Mouse (Mus musculus) thymus, adult 2 months (tissue): ENCODE results near the gene Ccng2. TPM values are rescaled to one million over a fixed set of nuclear protein-coding genes. Genes with fewer than 3 reads are reported as not detected.

Source experiments
- DNase-seq: peaks from one replicate; pipeline ENCODE4 v3.0.0; 2021
- H3K27ac ChIP-seq: fragments of 200-500 bp; 2 replicates; pipeline ENCODE4 v1.5.1; 2012; ENCODE audit warnings: low read length, control low read depth; ENCODE audit not compliant: control insufficient read depth, insufficient read depth
- H3K27me3 ChIP-seq: fragments of 200-500 bp; 2 replicates; pipeline ENCODE4 v1.6.1; 2012; ENCODE audit warnings: mild to moderate bottlenecking, low read length, moderate library complexity, mixed read lengths; ENCODE audit not compliant: control insufficient read depth, insufficient read depth
- H3K36me3 ChIP-seq: fragments of 200-500 bp; 2 replicates; pipeline ENCODE4 v1.6.1; 2012; ENCODE audit warnings: mild to moderate bottlenecking, low read length, moderate library complexity; ENCODE audit not compliant: control insufficient read depth, insufficient read depth
- H3K4me1 ChIP-seq: fragments of 200-500 bp; replicated peaks from 2 replicates; pipeline ENCODE4 v1.6.1; 2012; ENCODE audit warnings: low read length; ENCODE audit not compliant: control insufficient read depth, insufficient read depth
- H3K4me3 ChIP-seq: fragments of 200-500 bp; 2 replicates; pipeline ENCODE4 v1.5.1; 2012; ENCODE audit warnings: mild to moderate bottlenecking, low read length, control low read depth, moderate library complexity; ENCODE audit not compliant: control insufficient read depth, insufficient read depth
- CTCF ChIP-seq: fragments of 200-500 bp; IDR thresholded peaks from 2 replicates; pipeline ENCODE4 v1.5.1; 2012; ENCODE audit warnings: mild to moderate bottlenecking, control low read depth, low read length, moderate library complexity, borderline replicate concordance; ENCODE audit not compliant: control insufficient read depth, poor library complexity, insufficient read depth; ENCODE audit errors: extremely low read depth
- POLR2A ChIP-seq: fragments of 200-500 bp; IDR thresholded peaks from 2 replicates; pipeline ENCODE4 v1.6.1; 2012; ENCODE audit warnings: mild to moderate bottlenecking, low read length, control low read depth, moderate library complexity; ENCODE audit not compliant: control insufficient read depth, poor library complexity, insufficient read depth; ENCODE audit errors: extremely low read depth
- WGBS: fragments of 180-500 bp; shearing (Covaris S2); methylation state at CpG from one replicate; pipeline ENCODE4 v1.1.7; 2018; 5-methylcytosine and 5-hydroxymethylcytosine counted together
- polyA plus RNA-seq: library from polyadenylated mRNA; depleted of rRNA; stranded (reverse); fragments of >200 nt; gene quantifications from 2 replicates; pipeline ENCODE4 v1.2.3, GENCODE M21; 2012

Gene Ccng2
- polyA plus RNA-seq, 1 experiment: 78.4 TPM

DNA sequence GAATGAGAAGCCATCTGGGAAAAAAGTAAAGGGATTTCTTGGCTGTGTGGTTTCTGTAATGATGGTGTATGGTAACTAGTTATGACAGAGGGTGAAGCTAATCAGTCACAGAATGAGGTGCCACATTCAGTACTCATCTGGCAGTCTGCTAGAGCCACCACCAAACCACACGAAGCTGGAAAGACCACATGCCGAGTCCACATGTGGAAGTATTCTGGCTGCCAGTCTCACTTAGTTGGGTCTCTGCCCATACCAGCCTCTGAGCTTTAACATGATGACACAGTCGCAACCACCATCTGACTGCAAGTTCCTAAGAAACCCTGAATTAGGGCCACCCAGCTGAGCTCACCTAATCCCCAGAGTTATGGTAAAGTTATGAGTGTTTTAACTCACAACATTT lies 6.1 kb upstream of the Ccng2 start:
- DNase-seq: no peak
- Histone ChIP-seq H3K27me3 (no peaks in the 10 kb centered on the region), H3K4me3 (no peak overlapping the region), H3K36me3 (no peaks in the 10 kb centered on the region), H3K27ac (no peak overlapping the region), H3K4me1 (peaks cover 16% of the 10 kb centered on the region)
- TF ChIP-seq POLR2A (no peak), CTCF (no peak)
- whole genome bisulfite sequencing: 69% methylated on average over 3 of the region's 3 CpGs

DNA sequence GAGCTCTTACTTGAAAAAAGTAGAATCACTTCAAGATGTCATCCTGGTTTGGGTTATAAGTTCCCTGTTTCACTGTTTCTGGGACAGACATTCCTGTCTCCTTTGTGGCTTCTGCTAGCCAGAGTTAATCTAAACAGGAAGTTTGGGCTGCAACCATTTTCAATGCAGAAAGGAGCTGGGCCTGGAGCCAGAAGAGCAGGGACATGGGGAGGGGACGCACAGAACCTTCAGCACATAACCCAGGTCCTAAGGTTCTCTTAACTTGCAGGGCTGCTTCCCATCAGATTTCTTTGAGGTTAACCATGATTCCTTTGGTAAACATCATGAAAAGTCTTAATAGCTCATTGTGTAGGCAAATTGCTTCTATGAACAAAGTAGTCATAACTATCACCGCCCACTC lies 4.3 kb upstream of the Ccng2 start:
- H3K27ac ChIP-seq: peak overlapping the region; percentile 13; the same call in 1 of the 2 replicates
- no peaks in the 10 kb centered on the region for H3K27me3 ChIP-seq
- WGBS: 91% methylated on average over 2 of the region's 2 CpGs
- no peak for DNase-seq
- peaks cover 16% of the 10 kb centered on the region for H3K4me1 ChIP-seq
- no peak overlapping the region for H3K4me3 ChIP-seq
- no peak for TF ChIP-seq CTCF
- TF ChIP-seq POLR2A: no peak
- no peaks in the 10 kb centered on the region for H3K36me3 ChIP-seq

DNA sequence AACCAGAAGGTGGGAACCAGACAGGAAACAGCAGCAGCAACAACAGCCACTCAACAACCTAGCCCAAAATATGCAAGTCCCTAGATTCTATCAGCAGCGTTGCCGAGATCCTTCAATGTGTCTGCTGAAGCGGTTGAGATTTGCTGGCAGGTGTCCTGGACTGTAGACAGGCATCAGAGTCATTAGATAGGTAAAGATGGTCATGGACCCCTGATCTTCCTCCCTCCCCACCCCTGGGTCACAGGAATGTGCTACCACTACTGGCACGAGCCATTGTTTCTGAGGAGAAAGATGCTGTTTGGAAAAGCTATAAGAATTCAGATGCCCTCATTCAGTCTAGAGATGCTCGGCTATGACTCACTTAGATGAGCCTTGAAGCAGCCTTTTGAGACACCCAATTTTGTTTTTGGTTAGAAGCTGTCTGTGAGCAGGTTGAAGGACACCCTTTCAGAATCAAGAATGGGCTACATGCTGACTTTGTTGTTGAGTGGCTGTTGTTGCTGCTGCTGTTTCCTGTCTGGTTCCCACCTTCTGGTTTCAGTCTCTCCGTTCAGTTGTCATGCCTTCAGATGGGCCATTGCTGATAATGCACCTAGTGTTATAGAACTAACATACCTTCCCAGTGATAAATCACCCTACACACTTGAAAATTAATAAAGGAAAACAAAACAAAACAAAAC lies 3.5 kb upstream of the Ccng2 start:
- no peak for TF ChIP-seq POLR2A
- no peak for TF ChIP-seq CTCF
- WGBS: 36% methylated on average over 6 of the region's 6 CpGs
- no peak for DNase-seq
- peak overlapping the region; percentile 92 for H3K27ac ChIP-seq
- peaks cover 16% of the 10 kb centered on the region for H3K4me1 ChIP-seq
- H3K36me3 ChIP-seq: no peaks in the 10 kb centered on the region
- no peak overlapping the region for H3K4me3 ChIP-seq
- H3K27me3 ChIP-seq: no peaks in the 10 kb centered on the region

DNA sequence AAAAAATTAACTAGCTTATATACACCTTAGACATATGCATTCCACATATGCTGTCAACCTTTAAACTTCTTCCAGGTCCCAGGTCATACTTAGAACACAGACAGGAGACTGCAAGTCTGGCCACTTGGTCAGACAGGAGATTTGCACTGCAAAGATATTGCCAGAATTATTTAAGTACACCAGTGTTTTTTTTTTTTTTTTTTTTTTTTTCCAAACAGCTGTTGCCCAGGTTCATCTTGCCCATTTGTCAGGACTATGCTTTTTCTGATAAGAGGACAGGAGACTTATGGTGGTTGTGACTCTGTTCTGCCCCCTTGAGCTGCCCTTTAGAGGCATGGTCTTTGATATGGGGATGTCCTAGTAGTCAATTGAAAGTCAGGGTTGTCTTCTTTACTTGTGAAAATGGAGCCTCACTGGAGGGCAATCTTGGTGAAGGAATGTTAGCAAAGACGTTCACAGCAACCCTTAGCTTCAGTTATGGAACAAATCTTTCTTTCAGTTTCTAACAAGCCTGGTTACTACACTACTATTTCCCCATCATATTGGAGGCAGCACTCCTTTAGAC lies 2.8 kb upstream of the Ccng2 start:
- no peak overlapping the region for H3K27ac ChIP-seq
- H3K27me3 ChIP-seq: no peaks in the 10 kb centered on the region
- DNase-seq: no peak
- no peak for TF ChIP-seq POLR2A
- no peak overlapping the region for H3K4me3 ChIP-seq
- peaks cover under 1% of the 10 kb centered on the region; the same call in 1 of the 2 replicates for H3K36me3 ChIP-seq
- H3K4me1 ChIP-seq: peaks cover 16% of the 10 kb centered on the region
- WGBS: 54% methylated on average over 1 of the region's 1 CpGs

DNA sequence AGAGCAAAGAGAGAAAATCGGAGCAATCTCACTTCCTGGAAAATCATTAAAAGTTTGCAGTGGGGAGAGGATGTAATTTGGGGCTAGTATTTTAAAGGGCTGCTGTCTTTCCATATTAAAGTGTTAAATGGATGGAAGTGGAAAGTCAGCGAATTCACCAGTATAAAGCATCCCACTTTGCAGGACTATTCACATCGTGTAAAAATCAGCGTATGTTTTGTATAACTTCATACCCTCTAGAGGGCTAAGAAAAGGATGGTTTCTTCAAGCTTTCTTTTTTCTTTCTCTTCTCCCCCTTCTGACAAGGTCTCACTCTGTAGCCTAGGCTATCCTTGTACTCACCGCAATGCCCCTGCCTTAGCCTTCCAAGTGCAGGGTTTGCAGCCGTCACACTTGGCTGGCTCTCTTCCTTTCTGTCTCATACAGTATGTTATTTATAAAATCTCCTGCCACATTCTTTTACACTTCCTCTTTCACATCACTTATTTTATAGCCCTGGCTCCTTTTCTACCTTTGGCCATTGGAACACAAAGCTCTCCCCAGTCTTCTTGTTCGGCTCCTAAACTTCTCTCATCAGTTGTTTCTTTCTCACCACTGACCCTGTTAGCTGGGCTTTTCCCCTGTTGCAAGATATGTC lies 1.8 kb upstream of the Ccng2 start:
- no peaks in the 10 kb centered on the region for H3K27me3 ChIP-seq
- H3K4me3 ChIP-seq: no peak overlapping the region
- peaks cover 10% of the 10 kb centered on the region for H3K36me3 ChIP-seq
- H3K4me1 ChIP-seq: peaks cover 18% of the 10 kb centered on the region
- H3K27ac ChIP-seq: peak overlapping the region; percentile 69
- WGBS: 30% methylated on average over 7 of the region's 7 CpGs
- DNase-seq: peak; percentile 35
- TF ChIP-seq CTCF: no peak
- no peak for TF ChIP-seq POLR2A

DNA sequence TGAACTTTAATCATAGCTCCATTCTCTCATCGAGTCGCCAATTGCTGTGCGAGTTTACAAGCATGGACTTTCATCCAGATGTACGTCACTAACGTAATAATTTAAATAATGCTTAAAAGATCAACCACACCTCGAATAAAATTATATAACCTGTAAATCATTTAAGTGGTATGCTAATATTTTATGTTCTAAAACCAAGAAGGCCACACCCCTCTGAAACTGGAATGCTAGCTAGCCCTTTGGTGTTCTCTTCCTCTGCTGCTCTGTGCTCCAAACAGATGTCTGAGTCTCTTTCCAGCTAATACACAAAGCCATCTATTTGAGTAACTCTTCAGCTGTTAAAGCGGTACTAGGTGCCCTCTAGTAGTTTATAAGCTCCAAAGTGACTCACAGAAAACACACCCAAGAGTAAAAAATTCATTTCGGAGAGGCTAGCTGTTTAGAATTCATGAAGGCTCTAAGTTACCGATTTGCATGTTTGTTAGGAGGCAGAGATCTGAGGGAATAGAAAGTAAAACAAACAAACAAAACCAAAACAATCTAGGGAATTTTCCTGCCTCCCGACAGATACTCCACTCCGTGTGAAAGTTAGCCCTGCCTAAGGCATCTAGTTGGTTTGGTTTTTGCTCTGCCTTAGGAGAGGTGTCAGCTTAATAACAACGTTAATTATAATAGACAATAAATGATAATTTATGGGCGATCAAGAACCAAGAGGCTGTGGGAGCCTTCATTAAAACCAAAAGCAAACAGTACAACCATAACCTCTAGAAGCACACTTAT lies 1.1 kb upstream of the Ccng2 start:
- Histone ChIP-seq H3K4me3 (no peak overlapping the region), H3K27ac (no peak overlapping the region; the same call in 1 of the 2 replicates)

More for the DNA sequence above, 1.1 kb upstream of the Ccng2 start:
- H3K27me3 ChIP-seq: no peaks in the 10 kb centered on the region
- peaks cover 18% of the 10 kb centered on the region for H3K4me1 ChIP-seq
- no peak for DNase-seq
- WGBS: 45% methylated on average over 13 of the region's 13 CpGs
- TF ChIP-seq CTCF (no peak), POLR2A (no peak)
- H3K36me3 ChIP-seq: peaks cover 15% of the 10 kb centered on the region
